Mouse (Mus musculus) kidney, adult 2 months (tissue): Measurements from ENCODE around the gene Padi2.

ENCODE experiments used
- CTCF ChIP-seq: fragments of 200-500 bp; conservative IDR thresholded peaks from 2 replicates; pipeline ENCODE4 v1.5.1; 2011; ENCODE audit warnings: low read depth, mild to moderate bottlenecking, control low read depth, low read length, moderate library complexity, mixed read lengths; ENCODE audit not compliant: insufficient read depth, insufficient read length
- POLR2A ChIP-seq: fragments of 200-500 bp; IDR thresholded peaks from one replicate; pipeline ENCODE4 v1.6.1; 2011; ENCODE audit warnings: low read depth, low read length, control low read depth

DNA sequence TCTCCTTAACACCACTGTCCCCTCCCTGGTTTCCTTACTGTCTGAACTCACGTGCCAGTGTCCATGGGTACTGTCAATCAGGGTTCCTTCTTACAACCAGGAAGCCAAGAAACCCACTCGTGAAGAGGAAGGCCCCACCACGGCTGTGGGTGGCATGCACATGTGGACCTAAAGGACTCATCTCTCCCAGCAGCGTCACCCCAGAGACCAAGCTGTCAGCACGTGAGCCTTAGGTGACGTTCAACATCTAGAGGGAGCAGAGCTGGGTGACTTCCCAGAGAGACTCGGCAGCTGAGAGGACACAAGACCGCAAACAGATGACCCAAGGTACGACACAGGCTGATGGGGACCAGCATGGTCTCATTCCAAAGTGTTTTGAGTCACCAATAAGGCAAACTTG is 28.7 kb upstream of the Padi2 start:
- TF ChIP-seq CTCF: no peak
- TF ChIP-seq POLR2A: no peak
